Mouse (Mus musculus) forebrain, postnatal 0 days (tissue): ENCODE data around the gene Satb1. TPM values are rescaled to one million over a fixed set of nuclear protein-coding genes. Genes with fewer than 3 reads are reported as not detected.

Source experiments
- ATAC-seq: fragments of 200-750 bp; cut with Nextera tagmentation; 2 replicates; pipeline ENCODE4 v1.8.0; 2017; ENCODE audit warnings: mild to moderate bottlenecking, moderate library complexity
- DNase-seq: peaks from one replicate; pipeline ENCODE4 v3.0.0-alpha.2; 2015
- H3K27ac ChIP-seq: fragments of 300-500 bp; sonication (generic); 2 replicates; pipeline ENCODE4 v1.5.1; 2014; ENCODE audit warnings: low read depth, mild to moderate bottlenecking, antibody characterized with exemption, low read length, moderate library complexity, mixed read lengths
- H3K27me3 ChIP-seq: fragments of 300-500 bp; sonication (generic); 2 replicates; pipeline ENCODE4 v1.6.1; 2014; ENCODE audit warnings: mild to moderate bottlenecking, low read length, mixed read lengths; ENCODE audit not compliant: insufficient read depth
- H3K36me3 ChIP-seq: fragments of 300-500 bp; sonication (generic); 2 replicates; pipeline ENCODE4 v1.6.1; 2014; ENCODE audit warnings: mild to moderate bottlenecking, moderate library complexity; ENCODE audit not compliant: insufficient read depth
- H3K4me1 ChIP-seq: fragments of 300-500 bp; sonication (generic); 2 replicates; pipeline ENCODE4 v1.6.1; 2014; ENCODE audit warnings: antibody characterized with exemption; ENCODE audit not compliant: insufficient read depth
- H3K4me2 ChIP-seq: fragments of 300-500 bp; sonication (generic); 2 replicates; pipeline ENCODE4 v1.6.1; 2014; ENCODE audit warnings: low read depth, mild to moderate bottlenecking, moderate library complexity
- H3K4me3 ChIP-seq: fragments of 300-500 bp; sonication (generic); 2 replicates; pipeline ENCODE4 v1.5.1; 2014; ENCODE audit warnings: low read depth, low read length, mixed read lengths
- H3K9ac ChIP-seq: fragments of 300-500 bp; sonication (generic); 2 replicates; pipeline ENCODE4 v1.6.1; 2014; ENCODE audit warnings: mild to moderate bottlenecking
- H3K9me3 ChIP-seq: fragments of 300-500 bp; sonication (generic); 2 replicates; pipeline ENCODE4 v1.6.1; 2016; ENCODE audit warnings: low read length
- CTCF ChIP-seq: sonication (generic); IDR thresholded peaks from 2 replicates; pipeline ENCODE4 v1.5.1; 2016; ENCODE audit warnings: antibody characterized with exemption, control low read depth, low read depth
- whole genome bisulfite sequencing: fragments of 180-500 bp; shearing (Covaris S2); extraction: QIAGEN DNeasy Blood & Tissue Kit; methylation state at CpG from one replicate; pipeline ENCODE4 v1.1.7; 2014; 5-methylcytosine and 5-hydroxymethylcytosine counted together
- polyA plus RNA-seq: library from polyadenylated mRNA; unstranded; fragments of >200 nt; fragmentation: Nextera tagmentation; extraction: Ambion mirVana; gene quantifications from 2 replicates; pipeline ENCODE4 v1.2.1, GENCODE M21; 2015
- total RNA-seq: library from RNA; depleted of rRNA; stranded (reverse); fragments of >200 nt; gene quantifications from 2 replicates; pipeline ENCODE4 v1.2.3, GENCODE M21; 2014; rRNA removed

Gene Satb1
- total RNA-seq (48.5 and 49.8 TPM in 2 replicates), polyA plus RNA-seq (23.2 and 26.8 TPM in 2 replicates)

DNA sequence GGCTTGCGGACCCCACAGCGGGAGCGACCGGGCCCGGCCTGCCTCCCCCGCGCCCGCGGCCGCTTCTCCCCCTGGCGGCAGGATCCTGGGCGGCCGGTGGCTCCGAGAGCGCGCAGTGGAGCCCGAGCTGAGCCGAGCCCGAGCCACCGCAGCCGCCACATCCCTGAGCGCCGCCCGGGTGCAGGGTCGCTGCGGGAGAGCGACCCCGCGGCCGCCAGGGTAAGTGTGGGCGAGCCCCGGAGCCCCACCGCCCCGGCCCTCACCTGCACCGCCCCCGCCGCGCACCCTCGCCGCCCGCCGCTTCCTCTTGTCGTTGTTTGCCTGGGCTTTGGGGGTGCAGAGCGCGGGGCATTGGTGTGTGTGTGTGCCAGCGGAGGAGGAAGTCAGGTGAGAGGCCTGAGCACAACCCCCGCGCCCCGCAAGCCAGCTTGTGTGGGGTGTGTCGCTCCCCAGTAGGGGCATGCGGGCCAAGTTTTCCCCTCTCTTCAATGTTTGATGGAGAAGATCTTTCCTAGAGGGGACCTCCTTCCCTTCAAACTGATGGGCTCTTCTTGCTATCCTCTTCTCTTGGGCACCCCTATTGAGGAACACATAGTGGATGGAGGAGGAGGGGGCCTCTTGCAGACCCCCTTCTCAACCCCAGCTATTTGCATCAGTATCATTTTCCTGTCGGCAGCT is at the start of gene Satb1:
Gene Satb1, minus strand, starts transcription at position 391 of the 678 bp plus-strand sequence.
- DNase-seq = peak; percentile 69
- Histone ChIP-seq H3K4me1 (peaks cover 12% of the 10 kb centered on the region; the same call in 1 of the 2 replicates), H3K27me3 (peaks cover 10% of the 10 kb centered on the region), H3K36me3 (no peaks in the 10 kb centered on the region), H3K9ac (peak within 1 kb of the TSS; percentile 61), H3K4me3 (peak within 1 kb of the TSS; percentile 76), H3K27ac (peak within 1 kb of the TSS; percentile 62), H3K9me3 (no peaks in the 10 kb centered on the region), H3K4me2 (peak within 1 kb of the TSS; percentile 98)
- peak; percentile 92 for ATAC-seq
- WGBS = under 1% methylated on average over 48 of the region's 52 CpGs
- TF ChIP-seq CTCF = peak; percentile 55

DNA sequence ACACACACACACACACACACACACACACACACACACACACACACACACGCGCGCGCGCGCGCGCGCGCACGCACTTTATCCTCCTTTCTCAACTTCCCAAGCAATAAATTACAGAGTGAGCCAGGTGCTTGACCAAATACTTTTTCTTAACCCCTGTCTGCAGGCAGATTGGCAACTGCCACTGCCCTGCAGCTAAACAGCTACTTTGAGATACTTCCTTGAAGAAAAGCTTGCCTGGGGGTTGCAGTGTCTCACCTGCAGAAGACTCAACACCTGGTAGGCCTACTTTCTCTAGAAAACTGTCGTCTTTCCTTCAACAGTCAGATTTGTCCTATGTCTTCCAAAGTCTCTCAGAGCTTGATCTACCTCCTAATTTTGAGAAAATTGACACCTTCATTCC is 49.5 kb upstream of the Satb1 start:
- no peak for DNase-seq
- no peak overlapping the region for H3K4me3 ChIP-seq
- no peak for TF ChIP-seq CTCF
- 90% methylated on average over 12 of the region's 12 CpGs for WGBS
- ATAC-seq = no peak
- H3K9ac ChIP-seq = no peak overlapping the region
- H3K27ac ChIP-seq = no peak overlapping the region
- no peaks in the 10 kb centered on the region for H3K9me3 ChIP-seq
- no peaks in the 10 kb centered on the region for H3K4me1 ChIP-seq
- no peaks in the 10 kb centered on the region for H3K27me3 ChIP-seq
- H3K4me2 ChIP-seq = no peak overlapping the region
- no peaks in the 10 kb centered on the region for H3K36me3 ChIP-seq

DNA sequence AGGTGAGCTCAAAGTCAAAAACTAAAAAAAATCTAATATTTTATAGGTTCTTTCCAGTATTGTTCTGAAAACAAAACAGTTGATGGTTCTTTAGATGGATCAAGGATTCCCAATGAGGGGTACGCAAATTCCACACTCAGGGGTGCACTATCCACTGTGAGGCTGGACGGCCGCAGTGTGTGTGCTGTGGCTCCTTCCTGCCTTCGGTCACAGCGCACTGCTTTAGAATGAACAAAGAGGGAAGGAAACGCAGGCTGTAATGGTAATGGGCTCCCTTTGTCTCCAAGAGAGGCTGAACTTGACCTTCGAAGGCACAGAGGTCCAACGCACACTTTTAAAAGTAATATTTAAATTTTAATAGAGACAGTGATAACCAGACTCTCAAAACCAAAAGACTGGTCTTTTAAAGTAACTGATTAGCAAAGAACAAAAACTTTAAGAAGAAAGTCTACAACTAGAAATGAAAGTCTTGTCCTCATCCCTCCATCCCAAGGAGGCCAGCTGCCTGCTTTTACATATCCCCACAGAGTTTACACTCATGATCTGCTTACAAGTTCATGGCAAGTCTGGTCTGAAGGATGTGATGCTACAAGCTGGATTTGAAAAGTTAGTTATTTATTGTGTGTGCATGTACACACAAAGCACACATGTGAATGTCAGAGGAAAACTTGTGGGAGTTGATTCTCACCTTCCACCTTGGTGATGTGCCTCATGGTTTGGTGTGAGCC is 48.0 kb upstream of the Satb1 start:
- ATAC-seq = no peak
- Histone ChIP-seq H3K4me1 (no peaks in the 10 kb centered on the region), H3K9ac (no peak overlapping the region), H3K27me3 (no peaks in the 10 kb centered on the region), H3K9me3 (no peaks in the 10 kb centered on the region), H3K4me3 (no peak overlapping the region), H3K27ac (no peak overlapping the region), H3K36me3 (no peaks in the 10 kb centered on the region), H3K4me2 (no peak overlapping the region)
- TF ChIP-seq CTCF = no peak
- DNase-seq = no peak
- WGBS = 53% methylated on average over 8 of the region's 8 CpGs

DNA sequence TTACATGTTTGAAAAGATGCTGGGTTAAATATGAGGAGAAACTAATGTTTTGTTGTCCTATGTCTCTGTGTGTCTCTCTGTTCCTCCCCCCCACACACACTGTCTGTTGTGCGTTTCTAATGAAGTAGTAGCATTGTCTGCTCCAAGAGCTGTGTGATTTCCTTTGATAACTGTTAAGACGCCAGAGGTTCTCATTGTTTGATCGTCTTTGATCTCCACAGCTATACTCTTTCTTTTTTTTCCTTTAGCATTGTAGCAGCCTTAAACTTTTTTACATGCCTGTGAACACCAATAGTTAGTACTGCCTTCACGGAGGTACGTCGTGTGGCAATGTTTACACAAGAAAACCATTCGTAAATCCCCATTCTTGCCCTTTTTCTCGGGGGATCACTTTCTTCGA is 47.1 kb upstream of the Satb1 start:
- Histone ChIP-seq H3K27me3 (no peaks in the 10 kb centered on the region), H3K4me2 (no peak overlapping the region), H3K9ac (no peak overlapping the region), H3K9me3 (no peaks in the 10 kb centered on the region), H3K4me1 (no peaks in the 10 kb centered on the region), H3K36me3 (no peaks in the 10 kb centered on the region), H3K27ac (no peak overlapping the region), H3K4me3 (no peak overlapping the region)
- WGBS = 10% methylated on average over 9 of the region's 9 CpGs
- DNase-seq (no peak), ATAC-seq (no peak)
- no peak for TF ChIP-seq CTCF

DNA sequence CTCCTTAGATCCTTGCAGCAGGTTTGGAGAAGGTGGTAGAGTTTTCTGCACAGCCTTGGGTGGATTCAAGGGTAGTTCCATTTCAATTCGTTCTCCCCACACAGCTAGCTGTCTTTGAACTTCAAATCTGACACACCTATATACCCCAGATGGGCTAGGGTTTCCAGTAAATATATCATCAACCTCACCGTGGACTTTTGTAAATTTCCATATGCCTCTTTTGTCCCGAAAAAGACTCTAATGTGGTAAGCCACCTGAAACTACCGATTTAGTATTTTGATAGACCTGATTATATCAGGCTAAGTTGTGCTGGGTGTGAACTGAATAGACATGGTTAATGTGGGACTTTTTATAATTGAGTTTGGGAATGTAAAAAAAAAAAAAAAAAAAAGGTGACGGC is 46.6 kb upstream of the Satb1 start:
- H3K9me3 ChIP-seq = no peaks in the 10 kb centered on the region

DNA sequence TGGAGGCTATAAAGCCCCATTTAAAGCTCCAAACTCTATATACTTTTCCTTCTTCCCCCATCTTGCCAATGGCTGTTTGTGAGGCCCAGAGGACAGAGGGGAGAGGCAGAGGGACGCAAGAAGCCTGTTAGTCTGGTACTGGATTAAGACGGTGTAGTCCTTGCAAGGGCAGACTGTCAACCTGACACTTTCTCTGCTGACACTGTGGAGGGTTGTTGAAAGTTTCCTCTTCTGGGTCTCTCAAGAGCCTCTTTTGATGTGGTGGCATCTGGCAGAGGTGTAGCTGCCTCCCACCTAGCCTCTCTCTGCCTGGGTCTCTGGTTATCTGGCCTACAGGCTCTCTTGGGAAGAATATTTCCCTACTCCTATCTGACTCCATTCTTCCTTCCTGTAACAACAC is 46.1 kb upstream of the Satb1 start:
- H3K4me2 ChIP-seq = no peak overlapping the region
- H3K27ac ChIP-seq = no peak overlapping the region
- no peaks in the 10 kb centered on the region for H3K4me1 ChIP-seq
- no peak for DNase-seq
- no peak overlapping the region for H3K4me3 ChIP-seq
- no peaks in the 10 kb centered on the region for H3K36me3 ChIP-seq
- no peaks in the 10 kb centered on the region for H3K9me3 ChIP-seq
- no peak for ATAC-seq
- WGBS = 88% methylated on average over 2 of the region's 2 CpGs
- TF ChIP-seq CTCF = no peak
- H3K9ac ChIP-seq = no peak overlapping the region
- no peaks in the 10 kb centered on the region for H3K27me3 ChIP-seq

More for the DNA sequence above, 46.6 kb upstream of the Satb1 start:
- WGBS = 83% methylated on average over 5 of the region's 5 CpGs
- no peak overlapping the region for H3K4me3 ChIP-seq
- no peaks in the 10 kb centered on the region for H3K27me3 ChIP-seq
- H3K36me3 ChIP-seq = no peaks in the 10 kb centered on the region
- no peak overlapping the region for H3K9ac ChIP-seq
- no peak overlapping the region for H3K4me2 ChIP-seq
- TF ChIP-seq CTCF = no peak
- H3K27ac ChIP-seq = no peak overlapping the region
- DNase-seq = no peak
- no peak for ATAC-seq
- H3K4me1 ChIP-seq = no peaks in the 10 kb centered on the region

DNA sequence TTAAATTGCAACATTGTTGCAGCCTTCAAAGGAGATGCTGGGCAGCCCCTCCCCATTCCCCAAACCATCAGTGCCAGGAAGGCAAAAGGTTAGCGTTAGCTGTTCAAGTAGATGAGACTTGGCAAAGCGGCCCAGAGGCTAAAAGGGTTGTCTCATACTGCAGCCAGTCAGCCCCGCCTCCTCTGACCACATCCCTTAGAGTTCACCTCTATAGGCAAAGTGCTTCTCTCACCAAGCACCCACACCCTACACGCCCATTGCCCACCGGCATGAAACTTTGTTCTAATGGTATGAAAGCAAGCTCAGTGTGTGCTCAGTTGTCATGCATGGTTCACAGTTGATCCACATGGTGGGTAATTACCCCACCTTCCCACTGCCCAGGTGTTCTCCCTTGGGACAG is 43.4 kb upstream of the Satb1 start:
- H3K4me3 ChIP-seq = no peak overlapping the region
- H3K9ac ChIP-seq = no peak overlapping the region
- no peaks in the 10 kb centered on the region for H3K4me1 ChIP-seq
- no peak for TF ChIP-seq CTCF
- H3K36me3 ChIP-seq = no peaks in the 10 kb centered on the region
- no peak overlapping the region for H3K4me2 ChIP-seq
- no peak for ATAC-seq
- H3K27ac ChIP-seq = no peak overlapping the region
- 91% methylated on average over 5 of the region's 5 CpGs for WGBS
- H3K27me3 ChIP-seq = no peaks in the 10 kb centered on the region
- DNase-seq = no peak
- H3K9me3 ChIP-seq = no peaks in the 10 kb centered on the region
